Mouse (Mus musculus) E14TG2a.4 (cell line): Measurements from ENCODE around the gene Xylb.

Experiments
- CTCF ChIP-seq: conservative IDR thresholded peaks from 2 replicates; pipeline ENCODE4 v1.5.1; 2014; ENCODE audit warnings: low read length
- NANOG ChIP-seq: IDR thresholded peaks from 2 replicates; pipeline ENCODE4 v1.6.1; 2014; ENCODE audit warnings: borderline replicate concordance, low read length, mixed read lengths

DNA sequence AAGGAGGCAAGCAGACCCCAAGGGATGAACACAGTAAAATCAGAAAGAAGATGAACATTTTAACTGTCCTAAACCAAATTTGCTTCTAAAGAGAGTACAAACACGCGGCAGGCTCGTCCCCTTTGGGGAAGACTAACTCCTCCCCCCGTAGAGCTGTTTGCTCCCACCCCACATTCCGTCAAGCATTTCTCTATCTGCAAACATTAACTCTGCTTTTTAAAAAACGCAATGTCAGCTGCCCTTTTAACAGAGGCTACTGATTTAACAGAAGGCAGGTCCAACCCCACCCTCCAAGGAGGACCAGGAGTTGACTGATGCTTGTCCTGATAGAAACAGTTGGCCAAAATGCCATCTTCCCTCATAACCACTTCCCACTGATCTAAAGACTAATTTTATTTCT lies 3.3 kb upstream of the Xylb start:
- no peak for TF ChIP-seq CTCF
- no peak for TF ChIP-seq NANOG
